Mouse (Mus musculus) Muller cell, postnatal 12 days (primary cell): ENCODE measurements around the gene Phf5a.
A peak's percentile ranks its signal among the peaks of the same experiment; 100 is the strongest.

Source experiments
- DNase-seq: peaks from one replicate; pipeline ENCODE4 v3.0.0-alpha.2; 2015; ENCODE audit errors: inconsistent ontology term

Gene Phf5a

DNA sequence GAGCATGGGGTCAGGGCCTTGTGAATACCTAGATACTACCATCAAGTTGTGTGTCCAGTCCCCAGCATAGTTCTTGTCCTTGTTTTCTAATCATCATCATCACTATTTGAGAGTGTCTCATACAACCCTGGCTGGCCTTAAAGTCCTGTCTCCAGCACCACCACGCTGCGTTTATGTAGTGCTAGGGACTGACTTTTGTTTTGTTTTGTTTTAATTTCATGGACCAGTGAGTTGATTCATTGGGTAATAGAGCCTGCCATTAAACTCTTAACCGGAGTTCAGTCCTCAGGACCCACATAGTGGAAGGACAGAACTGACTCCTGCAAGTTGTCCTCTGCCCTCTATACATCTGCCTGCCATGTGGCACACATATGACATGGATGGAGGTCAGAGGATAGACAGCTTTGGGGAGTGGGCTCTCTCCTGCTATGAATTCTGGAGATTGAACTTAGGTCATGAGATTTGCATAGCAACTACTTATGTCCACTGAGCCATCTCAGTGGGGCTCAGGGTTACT, 13.8 kb upstream of the Phf5a start:
- no peak for DNase-seq

DNA sequence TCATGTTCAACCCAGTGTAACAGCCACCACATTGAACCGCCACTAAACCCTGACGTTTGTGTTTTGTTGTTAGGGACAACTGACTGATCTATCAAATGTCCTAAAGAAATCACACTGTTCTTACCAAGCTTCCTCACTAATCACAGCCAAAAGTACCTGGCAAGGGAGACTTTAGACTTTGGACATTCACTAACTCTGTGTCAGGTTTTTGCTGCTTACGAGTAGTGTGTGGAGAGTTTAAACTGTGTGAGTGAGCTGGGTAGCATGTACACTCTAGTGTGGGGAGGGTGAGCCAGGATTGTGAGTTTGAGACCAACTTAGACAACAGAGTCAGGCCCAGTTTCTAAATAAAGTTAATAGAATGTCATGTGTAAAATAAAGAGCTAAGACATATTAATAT, 10.6 kb upstream of the Phf5a start:
- no peak for DNase-seq

DNA sequence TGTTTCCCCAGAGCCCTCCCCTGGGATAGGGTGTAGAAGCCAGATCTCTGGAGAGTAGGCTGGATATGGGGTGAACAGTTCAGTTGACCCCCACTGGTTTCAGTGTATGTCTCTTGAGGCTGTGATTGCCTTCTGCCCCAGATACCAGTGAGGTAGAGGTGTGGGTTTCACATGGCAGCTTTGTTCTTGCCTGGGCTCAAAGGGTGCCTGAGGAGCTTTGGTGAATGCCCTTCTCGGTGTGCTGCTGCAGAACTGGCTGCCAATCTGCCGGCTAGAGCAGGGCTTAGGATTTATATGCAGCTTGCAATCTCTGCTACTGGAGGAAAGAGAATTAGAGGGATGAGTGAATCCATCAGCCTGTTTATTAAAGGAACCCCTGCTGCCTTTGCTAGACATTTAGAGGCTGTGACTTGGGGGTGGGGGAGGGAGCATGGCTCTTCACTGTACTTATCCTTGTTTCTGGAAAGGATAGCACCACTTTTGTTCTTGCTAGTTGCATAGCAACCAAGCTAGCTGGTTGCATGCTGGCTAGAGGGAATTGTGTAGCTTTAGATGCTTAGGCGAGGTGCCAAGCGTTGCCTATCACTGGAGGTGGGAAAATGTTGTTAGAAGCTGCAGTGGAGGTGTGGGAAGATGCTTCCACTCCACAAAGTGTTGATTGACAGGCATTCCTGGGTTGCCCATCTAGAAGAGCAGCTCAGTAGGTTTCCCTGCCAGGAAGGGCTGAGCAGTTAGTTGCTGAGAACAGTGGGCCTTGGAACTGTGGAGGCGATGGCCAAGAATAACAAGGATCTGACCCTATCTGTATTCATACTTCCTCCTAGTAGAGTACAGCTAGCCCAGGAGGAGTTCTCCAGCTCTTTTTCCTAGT, 8.1 kb upstream of the Phf5a start:
- DNase-seq = peak; percentile 43

DNA sequence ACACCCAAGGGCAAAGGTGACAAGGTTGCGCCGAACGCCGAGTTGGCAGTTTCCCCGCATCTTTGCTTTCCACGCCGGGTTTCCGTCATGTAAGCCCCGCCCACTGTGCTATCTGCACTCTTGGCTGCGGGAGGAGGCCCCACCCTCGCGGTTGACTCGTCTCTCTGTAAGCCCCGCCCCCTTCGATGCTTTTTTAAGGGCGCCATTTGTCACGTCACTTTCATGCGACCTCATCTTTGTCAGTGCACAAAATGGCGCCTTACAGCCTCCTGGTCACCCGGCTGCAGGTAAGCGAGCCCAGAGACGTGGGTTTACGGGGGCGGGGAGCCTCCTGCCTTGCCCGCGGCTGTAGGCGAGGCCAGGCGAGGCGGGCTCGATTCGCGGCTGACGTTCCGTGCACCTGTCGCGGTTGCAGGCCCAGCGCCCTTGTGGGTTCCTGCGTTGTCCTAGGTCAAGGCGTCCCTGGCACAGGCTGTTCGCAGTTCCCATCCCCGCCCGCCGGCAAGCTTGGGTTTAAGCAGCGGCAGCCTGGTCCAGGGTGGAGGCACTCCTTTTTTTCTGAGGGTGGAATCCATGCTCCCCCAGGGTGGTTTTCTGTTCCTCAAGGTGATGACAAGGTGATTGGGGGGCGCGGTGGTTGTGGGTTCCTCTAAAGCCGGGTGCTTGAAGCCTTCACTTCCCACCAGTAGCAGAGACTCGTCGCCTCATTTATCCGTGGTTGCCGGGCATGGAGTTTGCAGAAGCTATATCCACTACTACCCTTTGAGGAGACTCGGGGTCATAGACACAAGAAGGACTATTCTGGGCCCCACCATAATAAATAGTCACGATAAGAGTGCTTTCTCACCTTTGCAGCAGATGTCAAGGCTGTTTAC, 788 bp upstream of the Phf5a start, which contains the start of gene Aco2:
Gene Aco2, plus strand, starts transcription at position 48 of the 875 bp plus-strand sequence.
- peak; percentile 98 for DNase-seq

DNA sequence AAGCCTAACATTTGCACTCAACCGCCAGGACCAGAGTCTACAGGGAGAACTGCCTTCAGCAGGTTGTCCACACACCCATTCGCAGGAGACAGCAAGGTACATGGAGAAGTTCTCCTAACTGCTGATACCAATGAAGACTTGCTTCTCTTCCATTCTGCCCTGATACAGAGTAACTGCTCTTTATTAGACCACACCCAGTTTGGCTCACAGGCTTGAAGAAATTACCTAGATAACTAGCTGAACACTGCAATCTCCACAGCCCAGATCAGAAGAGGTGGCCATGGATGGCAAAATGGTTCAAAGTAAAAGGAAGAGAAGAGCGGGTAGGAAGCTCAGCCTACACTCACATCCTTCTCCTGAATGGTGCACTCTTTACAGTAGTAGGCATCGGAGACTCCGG, 1.7 kb downstream of the Phf5a start:
- DNase-seq = no peak

DNA sequence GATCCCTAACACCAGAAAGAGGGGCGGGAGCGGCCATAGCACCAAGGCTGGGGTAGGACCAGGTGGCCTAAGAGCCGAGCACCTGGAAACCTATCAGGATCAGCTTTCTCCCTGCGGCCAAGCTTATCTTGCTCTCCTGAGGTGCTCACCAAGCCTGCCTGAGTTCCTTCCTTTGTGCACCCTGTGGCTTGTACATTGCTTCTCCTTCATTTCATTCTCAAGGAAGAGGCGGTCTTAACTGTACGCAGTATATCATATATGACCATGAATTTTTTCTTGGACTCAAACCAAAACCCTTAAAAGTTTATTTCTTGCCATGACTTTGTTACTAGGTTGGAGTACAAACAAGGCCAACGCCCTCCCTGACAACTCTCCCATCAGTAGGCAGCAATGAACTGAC, 7.5 kb downstream of the Phf5a start:
- DNase-seq = no peak

DNA sequence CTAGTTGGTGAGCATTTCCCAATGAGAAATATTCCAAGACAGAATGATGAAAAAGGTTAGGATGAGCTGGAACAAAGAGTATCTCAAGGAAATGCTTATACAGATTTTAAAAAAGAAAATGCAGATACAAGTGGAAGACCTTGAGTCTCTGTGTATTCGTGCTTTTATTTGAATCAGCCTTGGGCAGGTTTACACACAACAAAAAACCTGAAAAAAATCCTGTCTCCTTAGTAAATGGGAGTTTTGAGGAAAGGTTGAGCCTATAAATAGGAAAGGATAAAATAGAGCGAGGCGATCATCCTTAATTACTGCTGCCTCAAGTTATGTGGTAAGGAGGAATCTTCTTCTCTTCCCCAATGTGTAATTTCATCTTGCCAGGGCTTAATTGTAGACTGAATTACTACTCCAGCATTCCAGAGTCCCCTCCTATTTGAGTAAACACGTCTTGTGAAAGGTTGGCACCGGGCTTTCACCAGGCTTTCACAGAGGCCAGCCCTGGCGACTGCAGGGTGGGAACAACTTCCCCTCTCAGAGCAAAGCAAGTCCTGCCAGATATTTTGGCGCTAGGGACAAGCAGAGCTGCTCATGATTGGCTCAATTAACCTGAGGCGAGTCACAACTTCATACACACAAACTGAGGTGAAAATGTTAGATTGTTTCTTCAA, 11.1 kb downstream of the Phf5a start:
- DNase-seq = peak; percentile 48

DNA sequence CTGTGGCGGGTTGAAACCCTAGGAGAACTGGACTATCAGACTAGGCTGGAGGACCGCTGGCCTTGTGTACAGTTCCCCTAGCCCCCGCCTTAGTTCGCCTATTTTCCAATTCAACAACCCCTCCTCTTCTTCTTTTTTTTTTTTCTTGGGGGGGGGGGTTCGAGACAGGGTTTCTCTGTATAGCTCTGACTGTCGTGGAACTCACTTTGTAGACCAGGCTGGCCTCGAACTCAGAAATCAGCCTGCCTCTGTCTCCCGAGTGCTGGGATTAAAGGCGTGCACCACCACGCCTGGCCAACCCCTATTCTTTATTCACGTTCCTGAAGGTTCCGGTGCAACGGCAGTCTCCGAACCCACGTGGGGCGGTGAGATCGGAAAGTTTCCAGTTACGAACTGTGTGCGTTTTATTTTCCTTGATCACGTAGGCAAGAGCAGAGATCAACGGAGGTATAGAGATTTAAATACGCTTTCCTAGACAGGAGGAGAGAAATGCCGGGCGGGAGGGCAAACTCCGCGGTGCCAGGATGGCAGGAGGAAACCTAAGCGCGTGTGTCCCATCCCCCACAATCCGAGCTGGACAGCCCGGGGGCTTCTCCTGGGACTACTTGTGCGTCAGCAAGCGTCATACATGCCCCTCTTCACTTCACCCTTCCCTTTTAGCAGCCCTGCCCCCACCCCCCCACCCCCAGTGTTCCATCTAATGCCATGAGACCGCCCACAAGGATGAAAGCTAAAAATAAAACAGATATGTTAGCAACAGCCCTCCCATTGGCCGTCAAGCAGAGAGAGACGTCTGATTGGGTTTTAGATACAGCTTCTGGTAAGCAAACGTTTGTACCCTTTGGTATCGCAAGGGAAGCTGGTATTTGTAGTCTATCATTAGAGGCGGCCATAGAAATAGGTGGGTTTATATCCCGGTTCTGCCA, 12.1 kb downstream of the Phf5a start:
- DNase-seq = peak; percentile 94

DNA sequence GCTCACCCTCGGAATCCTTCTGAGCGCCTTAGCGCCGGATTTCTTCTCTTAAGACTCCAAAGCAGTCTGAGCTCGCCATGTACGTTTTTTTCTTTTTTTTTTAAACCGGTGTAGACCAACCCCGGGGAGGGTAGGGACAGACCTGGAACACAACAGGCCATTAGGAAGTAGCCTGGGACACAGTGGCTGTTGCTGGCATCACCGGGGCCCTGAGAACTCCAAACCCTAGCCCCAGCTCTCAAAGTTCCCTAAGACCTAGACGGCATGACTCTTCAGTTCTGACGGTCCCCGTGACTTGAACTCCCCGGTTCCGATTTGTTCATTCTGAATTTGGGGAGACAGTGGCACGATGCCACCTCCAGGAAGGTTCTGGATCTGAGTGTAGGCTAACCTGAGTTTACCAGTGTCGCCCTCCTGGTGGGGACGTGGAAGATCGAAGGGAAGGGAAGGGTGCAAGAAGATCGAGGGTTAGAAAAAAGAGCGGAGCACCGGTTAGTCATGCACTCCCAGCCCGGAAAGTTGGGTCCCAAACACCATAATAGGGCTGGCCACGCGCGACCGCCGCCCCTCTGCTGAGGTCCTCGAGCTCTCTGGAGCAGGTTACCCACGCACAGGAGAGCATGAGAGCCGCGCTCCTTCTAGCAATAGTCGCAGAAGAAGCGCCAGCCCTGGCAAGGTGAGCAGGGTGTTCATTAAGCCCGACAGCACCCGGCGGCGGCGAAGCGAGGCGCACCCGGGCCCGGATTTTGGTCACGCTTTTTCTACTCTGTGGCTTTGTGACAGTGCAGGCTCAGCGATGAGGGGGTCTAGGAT, 13.0 kb downstream of the Phf5a start, which contains the start of gene Tob2:
Gene Tob2, minus strand, starts transcription at position 280 of the 813 bp plus-strand sequence.
- DNase-seq = no peak

DNA sequence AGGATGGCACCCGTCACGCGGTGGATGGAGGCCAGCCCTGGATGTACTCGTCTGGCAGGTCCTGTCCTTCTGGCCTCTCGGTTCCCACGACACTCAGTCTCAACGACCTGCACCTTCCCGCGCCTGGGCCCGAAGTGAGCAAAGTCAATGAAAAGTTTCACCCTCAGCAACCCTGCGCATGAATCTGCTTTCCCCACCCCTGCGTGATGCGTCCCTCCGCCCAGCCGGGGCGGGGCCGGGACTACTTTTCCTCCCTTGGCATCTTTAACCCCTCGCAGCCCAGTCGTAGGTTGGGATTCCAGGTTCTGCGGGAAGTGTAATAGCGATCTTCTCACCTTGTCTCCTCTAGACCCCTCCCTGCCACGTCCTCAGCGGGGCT, 13.6 kb downstream of the Phf5a start:
- peak; percentile 96 for DNase-seq

DNA sequence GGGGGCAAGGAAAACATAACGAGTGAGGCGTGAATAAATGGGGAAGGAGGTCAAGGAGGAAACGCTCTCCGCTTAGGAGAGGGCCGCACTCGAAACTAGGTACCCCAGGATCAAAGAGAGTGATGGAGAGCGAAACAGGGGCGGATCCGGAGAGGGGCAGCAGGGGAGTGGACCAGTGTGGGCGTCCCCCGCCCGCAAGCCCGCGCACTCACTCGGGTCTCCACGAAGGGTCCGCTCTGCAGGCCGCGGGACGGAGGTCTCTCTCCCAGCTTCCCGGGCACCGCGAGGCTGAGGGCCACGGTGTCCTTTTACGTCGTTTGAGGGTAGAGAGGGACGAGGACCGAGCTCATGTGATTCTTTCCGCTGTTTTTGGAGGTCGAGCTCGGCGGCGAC, 14.0 kb downstream of the Phf5a start:
- no peak for DNase-seq

DNA sequence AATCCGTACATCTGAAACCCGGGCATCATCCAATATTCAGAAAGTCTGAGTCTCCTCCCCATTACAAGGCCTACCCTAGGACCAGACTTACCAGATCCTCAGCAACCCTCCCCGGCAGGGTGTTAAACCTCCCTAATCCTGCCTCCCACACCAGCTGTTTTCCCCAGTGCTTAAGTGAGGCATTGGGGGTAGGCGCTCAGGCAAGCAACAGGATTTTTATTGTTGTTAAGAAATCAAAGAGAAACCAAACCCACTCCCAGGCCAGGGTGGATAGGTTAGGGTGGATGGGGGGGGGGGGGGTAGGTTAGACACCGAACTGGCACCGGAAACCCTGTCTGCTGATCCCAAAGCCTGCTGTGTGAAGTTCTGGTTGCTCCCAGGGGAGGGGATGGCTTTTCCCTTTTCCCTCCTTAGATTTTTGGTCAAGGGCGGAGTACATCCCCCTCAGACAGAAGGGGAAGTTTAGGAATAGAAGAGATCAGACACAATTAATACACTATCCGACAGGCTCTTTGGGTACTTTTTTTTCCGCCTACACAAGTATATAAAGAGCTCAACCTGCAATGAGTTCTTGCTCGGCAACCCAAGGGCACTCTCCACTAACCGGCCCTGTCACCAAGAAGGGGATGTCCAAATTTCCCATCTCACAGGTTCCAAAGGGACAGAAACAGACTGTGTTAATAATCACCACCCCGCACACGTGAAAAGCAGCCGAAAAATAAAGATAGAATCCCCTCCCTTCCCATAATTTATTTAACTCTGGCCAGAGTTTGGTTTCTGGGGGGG, 14.6 kb downstream of the Phf5a start:
- DNase-seq = no peak

DNA sequence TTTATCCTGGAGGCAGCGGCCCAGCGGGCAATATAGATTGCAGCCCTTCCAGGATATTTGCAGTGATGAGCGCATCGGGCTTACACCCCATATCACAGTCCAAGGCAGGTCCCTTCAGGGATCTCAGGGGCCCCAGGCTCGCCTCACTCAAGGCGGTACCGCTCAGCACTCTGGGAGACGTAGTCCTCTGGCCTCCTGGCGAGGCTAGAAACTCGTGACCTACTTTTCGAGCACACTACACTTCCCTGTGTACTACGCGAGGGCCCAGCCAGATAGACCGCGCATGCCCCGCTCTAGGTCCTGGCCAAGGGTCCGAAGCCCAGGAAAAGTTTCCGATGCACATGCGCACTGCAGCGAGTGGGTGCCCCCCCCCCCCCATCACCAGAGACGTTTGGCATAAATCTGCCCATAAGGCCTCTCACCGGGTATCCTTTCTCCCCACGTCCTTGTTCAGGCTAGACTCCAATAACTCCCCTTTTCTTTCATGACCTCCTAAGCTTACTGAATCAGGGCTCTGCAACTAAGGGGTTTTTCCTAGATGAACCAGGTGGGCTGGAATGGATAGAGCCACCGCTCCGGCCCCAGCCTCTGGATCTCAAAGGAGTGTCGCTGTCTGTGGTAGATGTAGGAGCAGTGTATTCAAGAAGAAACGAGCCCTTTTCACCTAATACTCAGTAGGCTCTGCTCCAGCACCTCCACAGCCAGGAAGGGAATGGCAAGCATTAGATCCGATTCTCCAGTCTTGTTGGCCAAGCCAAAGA, 15.5 kb downstream of the Phf5a start:
- DNase-seq = peak; percentile 91

DNA sequence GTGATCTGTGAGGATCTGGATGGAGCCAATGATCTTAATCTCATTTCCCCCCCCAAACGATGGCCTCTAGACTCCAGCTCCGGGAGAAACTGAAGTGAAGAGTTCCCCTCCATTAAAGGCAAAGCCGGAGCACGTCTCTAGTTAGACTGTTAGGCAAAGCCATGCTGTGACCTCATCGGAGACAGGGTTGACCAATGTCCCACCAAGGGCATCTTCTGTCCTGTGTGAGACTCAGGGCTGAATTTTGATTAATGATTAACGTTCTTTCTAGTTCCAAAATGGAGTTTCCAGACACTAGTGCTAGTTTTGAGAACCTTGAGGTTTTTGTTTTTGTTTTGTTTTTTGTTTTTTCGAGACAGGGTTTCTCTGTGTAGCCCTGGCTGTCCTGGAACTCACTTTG, 18.6 kb downstream of the Phf5a start:
- DNase-seq = no peak

DNA sequence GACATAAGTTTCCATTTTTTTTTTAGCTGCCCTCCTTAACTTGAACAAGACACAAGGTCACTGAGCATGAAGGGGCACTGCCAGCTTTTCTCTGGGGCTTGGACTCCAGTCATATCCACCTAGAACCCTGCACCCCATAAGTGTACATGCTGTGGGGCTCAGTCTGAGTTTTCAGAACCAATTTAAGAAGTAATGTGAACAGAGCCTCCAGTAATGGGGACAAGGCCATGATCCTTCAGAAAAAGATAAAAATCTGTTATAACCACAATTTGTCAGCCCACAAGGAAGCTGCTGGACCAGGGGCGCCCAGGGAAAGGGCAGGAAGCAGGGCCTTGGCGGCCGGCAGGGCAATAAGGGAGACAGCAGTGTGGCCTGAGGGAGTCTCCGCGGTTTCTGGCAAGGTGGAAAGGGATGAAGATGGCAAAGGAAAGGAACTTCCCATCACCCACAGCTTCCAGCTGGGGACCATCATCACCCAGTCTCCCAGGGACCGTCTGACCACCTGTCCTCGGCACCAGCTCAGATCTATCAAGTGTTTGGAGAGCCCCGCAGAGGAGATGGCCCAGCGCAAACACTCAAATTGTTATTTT, 19.2 kb downstream of the Phf5a start:
- no peak for DNase-seq

DNA sequence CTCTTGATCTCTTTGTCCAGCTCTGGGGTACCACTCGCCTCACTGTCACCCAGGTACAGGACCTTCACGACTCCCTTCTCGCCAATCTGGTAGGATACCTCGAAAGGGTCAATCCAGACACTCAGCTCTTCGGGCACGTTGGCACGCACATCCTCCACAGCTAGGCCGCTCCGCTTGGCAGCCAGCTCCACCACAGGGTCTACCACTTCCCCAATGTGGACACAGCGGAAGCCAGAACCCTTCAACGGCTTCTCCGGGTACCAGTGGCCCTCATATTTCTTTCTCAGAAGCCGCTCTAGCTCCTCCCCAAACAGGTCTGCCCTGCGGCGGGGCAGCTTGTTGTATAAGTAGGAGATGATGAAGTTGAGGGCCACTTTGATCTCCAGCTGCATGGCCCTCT, 20.3 kb downstream of the Phf5a start:
- DNase-seq = no peak

DNA sequence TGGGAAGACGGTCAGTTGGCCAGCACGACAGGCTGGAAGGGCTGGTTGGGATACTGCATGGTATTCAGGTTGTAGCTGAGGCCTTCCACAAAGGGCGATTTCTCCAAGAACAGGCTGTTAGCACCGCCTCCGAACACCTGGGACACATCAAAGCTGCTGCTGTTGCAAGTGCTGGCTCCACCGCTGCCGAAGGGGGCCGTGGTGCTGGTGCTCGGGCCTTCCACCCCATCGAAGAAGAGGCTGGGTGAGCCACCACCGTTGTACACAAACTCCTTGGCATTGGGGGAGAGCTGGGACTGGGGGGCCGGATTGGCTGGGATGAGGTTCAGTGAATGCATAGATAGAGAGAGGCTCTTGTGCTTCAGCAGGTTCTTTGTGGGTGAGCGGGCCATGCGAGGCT, 21.0 kb downstream of the Phf5a start:
- DNase-seq = no peak

DNA sequence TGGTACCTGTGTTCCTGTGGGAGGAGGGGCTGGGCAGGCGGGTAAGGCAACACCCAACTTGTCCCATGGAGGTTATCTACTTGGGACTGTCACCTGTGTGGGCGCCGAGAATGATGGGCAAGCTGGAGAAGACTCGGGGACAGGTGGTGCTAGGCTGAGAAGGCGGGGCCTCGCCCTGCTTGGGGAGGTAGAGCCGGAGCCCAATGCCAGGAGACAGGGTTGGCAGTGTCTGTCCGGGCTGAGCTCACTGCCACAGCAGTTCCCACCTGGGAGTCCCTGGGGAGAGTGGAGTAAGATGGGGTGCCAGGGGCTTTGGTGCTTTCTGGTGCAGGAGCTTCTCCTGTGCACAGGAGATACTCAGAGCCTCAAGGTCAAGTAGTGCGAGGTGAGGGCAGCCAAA, 22.6 kb downstream of the Phf5a start:
- no peak for DNase-seq
